Mouse (Mus musculus): ENCODE results near the gene Sytl4.

GRCm38 (mm10) chrX:133936605-133937225 is 44.9 kb downstream of the Sytl4 start:
- TF ChIP-seq CTCF (IDR thresholded peaks at IDR 0.05; ENCODE audit: control insufficient read depth, insufficient read depth, insufficient replicate concordance, low read depth, low read length) (no peak), POLR2A (IDR thresholded peaks at IDR 0.05; ENCODE audit: control insufficient read depth, low read depth, low read length) (no peak)
